Mouse (Mus musculus) G1E (cell line): ENCODE results near the gene Naa30. TPM values are rescaled to one million over a fixed set of nuclear protein-coding genes. Genes with fewer than 3 reads are reported as not detected.

ENCODE experiments used
- ATAC-seq: 2 replicates; pipeline ENCODE4 v1.8.0; 2016; ENCODE audit warnings: mild to moderate bottlenecking; ENCODE audit not compliant: insufficient number of reproducible peaks, poor library complexity, low FRiP score, severe bottlenecking; ENCODE audit errors: extremely low read depth
- DNase-seq: peaks from one replicate; pipeline ENCODE4 v3.0.0; 2012; ENCODE audit warnings: low spot score
- H3K27me3 ChIP-seq: 2 replicates; pipeline ENCODE4 v1.6.1; 2012; ENCODE audit warnings: mild to moderate bottlenecking, low read length, inconsistent platforms; ENCODE audit not compliant: insufficient read depth
- H3K36me3 ChIP-seq: replicated peaks from 2 replicates; pipeline ENCODE3; 2012; ENCODE audit warnings: mild to moderate bottlenecking, inconsistent platforms
- H3K4me1 ChIP-seq: 2 replicates; pipeline ENCODE4 v1.6.1; 2012; ENCODE audit warnings: low read depth, low read length, inconsistent platforms, mixed read lengths; ENCODE audit not compliant: insufficient read depth
- H3K4me3 ChIP-seq: 2 replicates; pipeline ENCODE4 v1.5.1; 2012; ENCODE audit warnings: low read depth, mild to moderate bottlenecking, inconsistent platforms, low read length, moderate library complexity, mixed read lengths
- H3K9me3 ChIP-seq: replicated peaks from 2 replicates; pipeline ENCODE4 v1.6.1; 2012; ENCODE audit warnings: inconsistent platforms
- CTCF ChIP-seq: IDR thresholded peaks from 2 replicates; pipeline ENCODE4 v1.5.1; 2012; ENCODE audit warnings: low read depth, low read length, inconsistent platforms, mixed read lengths
- GATA1 ChIP-seq: IDR thresholded peaks from 2 replicates; pipeline ENCODE4 v1.6.1; 2012; ENCODE audit warnings: borderline replicate concordance, low read length, inconsistent platforms, mixed read lengths
- GATA2 ChIP-seq: IDR thresholded peaks from 2 replicates; pipeline ENCODE4 v1.6.1; 2012; ENCODE audit warnings: low read depth, low read length, inconsistent platforms, borderline replicate concordance
- POLR2AphosphoS5 ChIP-seq: IDR thresholded peaks from 2 replicates; pipeline ENCODE4 v1.6.1; 2012; ENCODE audit warnings: low read depth, low read length, inconsistent platforms; ENCODE audit not compliant: insufficient replicate concordance
- TAL1 ChIP-seq: conservative IDR thresholded peaks from 2 replicates; pipeline ENCODE4 v1.6.1; 2012; ENCODE audit warnings: low read depth, low read length, inconsistent platforms, mixed read lengths
- polyA plus RNA-seq: library from polyadenylated mRNA; stranded (reverse); fragments of >175 nt; gene quantifications from 2 replicates; pipeline ENCODE4 v1.2.3, GENCODE M21; 2012
- total RNA-seq, 2 experiments: library from RNA; stranded (forward) in 1 of 2; stranded (reverse) in 1 of 2; fragments of 200-1000 nt in 1 of 2; fragments of >200 nt in 1 of 2; fragmentation: Nextera tagmentation in 1 of 2; gene quantifications; 2 replicates each; pipeline ENCODE4 v1.2.3; 2014 to 2017

Gene Naa30
- total and polyA plus RNA-seq, 3 experiments, result 14.8 to 56.7 (median 44.5) TPM

DNA sequence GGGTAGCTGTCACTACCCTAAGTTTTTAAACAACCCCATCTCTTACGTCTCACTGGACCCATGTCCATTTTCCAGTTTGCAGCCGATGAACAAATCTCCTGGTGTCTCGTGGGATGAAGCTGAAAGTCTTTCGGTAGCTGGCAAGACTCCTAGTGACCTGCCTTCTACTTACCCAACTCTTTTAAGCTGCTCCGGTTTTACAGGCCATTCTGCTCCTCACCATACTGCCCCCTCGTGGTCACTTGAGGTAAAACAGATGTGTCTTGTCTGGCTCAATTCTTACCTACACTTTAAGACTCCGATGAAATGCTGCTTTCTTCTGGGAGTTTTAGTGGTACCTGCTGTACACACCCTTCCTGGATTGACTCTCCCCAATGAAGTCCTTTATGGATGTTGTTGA is 18.2 kb upstream of the Naa30 start:
- TF ChIP-seq CTCF, result peak; percentile 67; the same call in 1 of the 2 replicates
- no peak for TF ChIP-seq POLR2AphosphoS5
- no peak for TF ChIP-seq GATA1
- TF ChIP-seq TAL1, result no peak
- Histone ChIP-seq H3K9me3 (no peaks in the 10 kb centered on the region), H3K36me3 (no peaks in the 10 kb centered on the region), H3K27me3 (peaks cover 6% of the 10 kb centered on the region), H3K4me1 (no peaks in the 10 kb centered on the region), H3K4me3 (no peak overlapping the region)
- ATAC-seq, result no peak
- DNase-seq, result peak; percentile 8

DNA sequence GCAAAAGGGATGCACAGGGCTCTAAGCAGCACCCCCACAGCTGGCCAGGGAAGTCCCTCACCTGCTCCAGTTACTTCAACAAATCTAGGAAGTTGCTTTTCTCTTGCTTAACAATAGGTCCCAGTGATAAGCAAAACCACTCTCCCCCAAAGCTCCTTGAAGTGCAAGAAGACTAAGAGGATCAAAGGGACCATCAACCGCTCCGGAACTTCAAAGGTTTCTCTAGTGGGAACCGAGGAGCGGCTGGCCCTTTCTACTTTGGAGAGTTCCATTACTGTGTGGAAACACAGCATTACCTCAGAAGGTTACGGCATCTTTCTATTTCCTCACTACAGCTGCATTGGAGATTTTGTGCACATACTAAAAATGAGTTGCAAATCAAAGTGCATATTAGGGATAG is 16.5 kb upstream of the Naa30 start:
- Histone ChIP-seq H3K9me3 (no peaks in the 10 kb centered on the region), H3K27me3 (peaks cover 2% of the 10 kb centered on the region; the same call in 1 of the 2 replicates), H3K4me1 (no peaks in the 10 kb centered on the region), H3K4me3 (no peak overlapping the region), H3K36me3 (no peaks in the 10 kb centered on the region)
- no peak for TF ChIP-seq GATA1
- no peak for TF ChIP-seq GATA2
- TF ChIP-seq TAL1, result no peak
- TF ChIP-seq CTCF, result no peak
- no peak for TF ChIP-seq POLR2AphosphoS5
- ATAC-seq, result no peak
- no peak for DNase-seq

DNA sequence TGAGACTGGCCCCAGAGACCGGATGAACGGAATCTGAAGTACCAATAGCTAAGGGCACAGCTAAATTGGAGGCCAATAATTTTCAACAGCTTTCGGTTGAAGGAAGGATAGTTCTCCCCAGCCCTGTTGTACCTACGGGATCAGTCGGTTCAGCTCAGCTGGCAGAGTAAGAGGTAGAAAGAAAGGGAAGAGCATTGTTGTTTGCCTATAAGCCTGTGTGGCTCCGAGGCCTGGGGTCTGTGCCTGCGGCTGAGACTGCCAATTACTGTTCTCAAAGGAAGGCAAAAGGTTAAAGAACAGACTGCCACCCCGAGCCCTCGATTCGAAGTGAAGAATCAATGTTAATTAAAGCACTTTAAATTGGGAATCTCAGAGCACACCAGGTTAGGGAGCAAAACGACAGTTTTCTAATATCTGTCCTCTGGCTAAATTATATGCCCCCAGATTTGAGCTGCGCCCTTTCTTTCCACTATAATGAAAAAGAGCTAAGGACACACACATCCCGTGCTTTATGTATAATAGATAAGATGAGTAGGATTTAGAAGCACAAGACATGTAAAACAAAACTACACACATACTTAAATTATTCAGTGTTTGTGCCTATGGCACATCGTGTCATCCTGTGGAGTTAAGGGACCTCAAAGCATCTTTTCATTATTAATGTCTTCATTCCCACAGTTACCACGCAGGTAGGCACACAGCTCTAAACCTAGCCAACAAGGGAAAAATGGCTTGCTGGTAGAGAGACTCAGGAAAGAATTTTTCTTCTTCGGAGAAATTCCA is 13.7 kb upstream of the Naa30 start:
- TF ChIP-seq POLR2AphosphoS5 (no peak), CTCF (no peak), GATA2 (no peak), GATA1 (no peak), TAL1 (no peak)
- no peak overlapping the region for H3K4me3 ChIP-seq
- no peak for DNase-seq

DNA sequence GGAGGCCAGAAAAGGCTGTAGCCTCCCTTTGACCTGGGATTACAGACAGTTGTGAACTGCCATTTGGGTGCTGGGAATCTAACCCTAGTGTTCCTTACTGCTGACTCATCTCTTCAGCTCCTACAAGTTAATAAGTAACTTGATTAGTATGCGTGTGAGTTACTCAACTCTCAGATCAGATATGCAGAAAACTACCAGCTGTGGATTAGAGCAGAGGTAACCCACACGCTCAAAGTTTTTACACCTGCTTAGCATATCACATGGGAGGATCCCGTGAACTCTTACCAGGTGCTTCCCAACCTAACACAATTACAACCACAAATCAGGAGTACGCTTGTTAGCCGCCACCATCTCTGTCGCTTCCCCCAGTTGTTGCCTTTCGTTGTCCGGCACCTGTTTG is 740 bp upstream of the Naa30 start:
- ATAC-seq, result no peak
- no peaks in the 10 kb centered on the region for H3K27me3 ChIP-seq
- no peaks in the 10 kb centered on the region for H3K9me3 ChIP-seq
- peak overlapping the region; percentile 97 for H3K4me3 ChIP-seq
- no peak for DNase-seq
- H3K36me3 ChIP-seq, result peaks cover 16% of the 10 kb centered on the region
- peaks cover 24% of the 10 kb centered on the region for H3K4me1 ChIP-seq
- TF ChIP-seq GATA2, result no peak
- TF ChIP-seq GATA1, result no peak
- no peak for TF ChIP-seq POLR2AphosphoS5
- TF ChIP-seq CTCF, result no peak
- TF ChIP-seq TAL1, result no peak

More for the DNA sequence above, 13.7 kb upstream of the Naa30 start:
- ATAC-seq, result no peak
- Histone ChIP-seq H3K36me3 (no peaks in the 10 kb centered on the region), H3K27me3 (peaks cover 5% of the 10 kb centered on the region; the same call in 1 of the 2 replicates), H3K9me3 (no peaks in the 10 kb centered on the region), H3K4me1 (no peaks in the 10 kb centered on the region)

DNA sequence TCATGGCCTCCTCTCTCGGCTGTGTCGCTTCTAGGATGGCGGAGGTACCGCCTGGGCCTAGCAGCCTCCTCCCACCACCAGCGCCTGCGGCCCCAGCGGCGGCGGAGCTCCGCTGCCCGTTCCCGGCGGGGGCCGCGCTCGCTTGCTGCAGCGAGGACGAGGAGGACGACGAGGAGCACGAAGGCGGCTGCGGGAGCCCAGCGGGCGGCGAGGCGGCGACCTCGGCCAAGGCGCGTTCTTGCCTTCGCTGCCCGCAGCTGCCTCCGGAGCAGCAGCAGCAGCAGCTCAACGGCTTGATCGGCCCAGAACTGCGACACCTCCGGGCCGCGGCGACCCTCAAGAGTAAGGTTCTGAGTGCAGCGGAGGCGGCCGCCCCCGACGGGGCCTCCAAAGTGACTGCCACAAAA is 559 bp downstream of the Naa30 start:
- TF ChIP-seq CTCF (no peak), POLR2AphosphoS5 (no peak), GATA2 (no peak), TAL1 (no peak), GATA1 (no peak)
- Histone ChIP-seq H3K4me3 (peak overlapping the region; percentile 97), H3K27me3 (no peaks in the 10 kb centered on the region), H3K36me3 (peaks cover 18% of the 10 kb centered on the region), H3K4me1 (peaks cover 24% of the 10 kb centered on the region), H3K9me3 (no peaks in the 10 kb centered on the region)
- no peak for ATAC-seq
- peak; percentile 49 for DNase-seq

DNA sequence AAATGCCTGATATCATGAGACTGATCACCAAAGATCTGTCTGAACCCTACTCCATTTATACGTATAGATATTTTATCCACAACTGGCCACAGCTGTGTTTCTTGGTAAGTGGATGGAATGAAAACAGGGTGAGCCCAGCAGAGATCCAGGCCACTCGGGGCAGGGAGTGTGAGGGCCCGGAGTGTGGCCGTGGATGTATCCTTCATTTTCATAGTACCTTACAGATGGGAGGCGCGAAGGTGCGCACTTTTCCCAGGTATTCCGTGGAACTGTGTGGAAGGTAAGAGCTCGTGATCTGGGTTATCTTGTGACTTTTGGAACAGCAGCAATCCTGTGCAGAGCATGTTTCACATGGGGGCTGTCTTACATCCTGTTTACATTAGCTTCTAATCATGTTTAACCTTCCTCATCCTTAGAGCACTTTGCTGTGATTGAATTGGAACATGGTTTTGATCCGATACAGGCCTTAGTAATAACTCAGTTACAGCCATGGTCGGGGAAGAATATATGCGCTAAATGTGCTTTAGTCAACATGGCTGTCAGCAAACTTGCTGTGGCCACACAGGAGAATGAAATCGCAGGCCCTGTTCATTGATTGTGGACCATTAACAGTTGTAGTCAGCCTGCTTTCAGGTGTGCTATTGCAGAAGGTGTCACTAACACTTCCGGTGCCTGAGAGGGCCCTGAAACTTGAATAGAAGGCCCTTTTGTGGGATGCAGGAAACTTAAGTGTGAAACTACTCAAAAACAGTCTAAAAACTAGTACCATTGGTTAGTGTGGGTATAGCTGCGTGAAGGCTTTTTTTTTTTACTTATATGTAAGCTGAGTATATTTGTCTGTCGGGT is 1.5 kb downstream of the Naa30 start:
- H3K4me1 ChIP-seq, result peaks cover 24% of the 10 kb centered on the region
- TF ChIP-seq GATA1 (no peak), CTCF (no peak), GATA2 (no peak), TAL1 (no peak), POLR2AphosphoS5 (no peak)
- no peaks in the 10 kb centered on the region for H3K27me3 ChIP-seq
- peaks cover 24% of the 10 kb centered on the region for H3K36me3 ChIP-seq
- H3K9me3 ChIP-seq, result no peaks in the 10 kb centered on the region
- H3K4me3 ChIP-seq, result peak overlapping the region; percentile 97
- ATAC-seq (no peak), DNase-seq (no peak)
